Mouse (Mus musculus) left cerebral cortex, adult 18-20 months (tissue): Measurements from ENCODE around the gene Acsm3. TPM values are rescaled to one million over a fixed set of nuclear protein-coding genes. Genes with fewer than 3 reads are reported as not detected.
A peak's percentile ranks its signal among the peaks of the same experiment; 100 is the strongest.
"Not testable (repeated sequence)": the region's sequence is repeated elsewhere in the genome, so short reads cannot be mapped to it uniquely, and the experiment has no call there.

Experiments used
- DNase-seq, 2 experiments: peaks; one replicate each; pipeline ENCODE4 v3.0.0; 2021 to 2022; ENCODE audit warnings: low spot score in 2 of 2, mixed read lengths in 1 of 2
- long read RNA-seq, 2 experiments: library from polyadenylated mRNA; stranded (forward); transcript quantifications; one replicate each; pipeline ENCODE4 v2.0.0; 2021
- total RNA-seq, 2 experiments: library from RNA; stranded (reverse); gene quantifications; 2 replicates each; pipeline ENCODE4 v1.2.3; 2021

Acsm3 gene
- not detected for total RNA-seq
- long read RNA-seq, experiment 1: 0 reads
- long read RNA-seq, experiment 2: 0 reads

GRCm38 (mm10) chr7:119760527-119760951 is at the start of gene Acsm3:
Acsm3 (plus strand) TSS chr7:119760923.
- no peak for DNase-seq

GRCm38 (mm10) chr7:119714111-119714510 is 46.6 kb upstream of the Acsm3 start:
- DNase-seq: no peak

- DNase-seq: peak; percentile 95 to 98
Measured at GRCm38 (mm10) chr7:119720253-119720946, 40.3 kb upstream of the Acsm3 start, which contains the start of gene Thumpd1. Thumpd1 (minus strand) TSS chr7:119720798.

GRCm38 (mm10) chr7:119720947-119721310 is 39.8 kb upstream of the Acsm3 start:
- peak in 1 of 2 experiments; percentile 5 for DNase-seq

- no peak for DNase-seq
Measured at GRCm38 (mm10) chr7:119727621-119728020, 33.1 kb upstream of the Acsm3 start.

GRCm38 (mm10) chr7:119731262-119731661 is 29.5 kb upstream of the Acsm3 start:
- not testable (repeated sequence) for DNase-seq

GRCm38 (mm10) chr7:119738877-119739276 is 21.8 kb upstream of the Acsm3 start:
- DNase-seq: no peak

- not testable (repeated sequence) for DNase-seq
Measured at GRCm38 (mm10) chr7:119739798-119740468, 20.8 kb upstream of the Acsm3 start.

GRCm38 (mm10) chr7:119744321-119744720 is 16.4 kb upstream of the Acsm3 start:
- no peak for DNase-seq

GRCm38 (mm10) chr7:119745869-119746268 is 14.9 kb upstream of the Acsm3 start:
- DNase-seq: no peak

- DNase-seq: no peak
Measured at GRCm38 (mm10) chr7:119748761-119749160, 12.0 kb upstream of the Acsm3 start.

- DNase-seq: no peak
Measured at GRCm38 (mm10) chr7:119749942-119750341, 10.8 kb upstream of the Acsm3 start.

GRCm38 (mm10) chr7:119753696-119754095 is 7.0 kb upstream of the Acsm3 start:
- DNase-seq: no peak

- no peak for DNase-seq
Measured at GRCm38 (mm10) chr7:119762166-119762697, 1.5 kb downstream of the Acsm3 start.

GRCm38 (mm10) chr7:119764377-119764776 is 3.7 kb downstream of the Acsm3 start:
- DNase-seq: no peak

GRCm38 (mm10) chr7:119766996-119767395 is 6.3 kb downstream of the Acsm3 start:
- no peak for DNase-seq

- no peak for DNase-seq
Measured at GRCm38 (mm10) chr7:119769895-119770294, 9.2 kb downstream of the Acsm3 start.

- DNase-seq: no peak
Measured at GRCm38 (mm10) chr7:119783453-119783852, 22.7 kb downstream of the Acsm3 start.

- no peak for DNase-seq
Measured at GRCm38 (mm10) chr7:119784908-119785307, 24.2 kb downstream of the Acsm3 start.

- no peak for DNase-seq
Measured at GRCm38 (mm10) chr7:119789024-119789423, 28.3 kb downstream of the Acsm3 start.

- peak; percentile 73 to 80 for DNase-seq
Measured at GRCm38 (mm10) chr7:119793586-119794250, 33.0 kb downstream of the Acsm3 start, which contains the start of the genes Rexo5 and Eri2. Rexo5 (plus strand) TSS chr7:119794006. Eri2 (minus strand) TSS chr7:119794058.

GRCm38 (mm10) chr7:119794251-119794638 is 33.5 kb downstream of the Acsm3 start:
- DNase-seq: no peak
